Mouse (Mus musculus) heart, postnatal 0 days (tissue): ENCODE data around the gene Tmem33. TPM values are rescaled to one million over a fixed set of nuclear protein-coding genes. Genes with fewer than 3 reads are reported as not detected.

Experiments
- ATAC-seq: fragments of 200-750 bp; cut with Nextera tagmentation; 2 replicates; pipeline ENCODE4 v1.8.0; 2017; ENCODE audit warnings: low read depth, moderate number of reproducible peaks, moderate library complexity; ENCODE audit not compliant: insufficient read depth
- DNase-seq: peaks from one replicate; pipeline ENCODE4 v3.0.0-alpha.2; 2016; ENCODE audit warnings: low spot score
- H3K27ac ChIP-seq: fragments of 300-500 bp; sonication (generic); 2 replicates; pipeline ENCODE4 v1.5.1; 2014; ENCODE audit warnings: low read depth, mild to moderate bottlenecking
- H3K27me3 ChIP-seq: fragments of 300-500 bp; sonication (generic); 2 replicates; pipeline ENCODE4 v1.6.1; 2014; ENCODE audit warnings: low read length, mixed read lengths; ENCODE audit not compliant: control insufficient read depth, insufficient read depth
- H3K36me3 ChIP-seq: fragments of 300-500 bp; sonication (generic); replicated peaks from 2 replicates; pipeline ENCODE4 v1.6.1; 2014; ENCODE audit warnings: low read length, mixed read lengths; ENCODE audit not compliant: control insufficient read depth, insufficient read depth
- H3K4me1 ChIP-seq: fragments of 300-500 bp; sonication (generic); 2 replicates; pipeline ENCODE4 v1.6.1; 2014; ENCODE audit warnings: antibody characterized with exemption; ENCODE audit not compliant: control insufficient read depth, insufficient read depth
- H3K4me2 ChIP-seq: fragments of 300-500 bp; sonication (generic); 2 replicates; pipeline ENCODE4 v1.6.1; 2014; ENCODE audit warnings: low read depth, mild to moderate bottlenecking, low read length, moderate library complexity
- H3K4me3 ChIP-seq: fragments of 300-500 bp; sonication (generic); 2 replicates; pipeline ENCODE4 v1.5.1; 2014; ENCODE audit warnings: low read depth, low read length
- H3K9ac ChIP-seq: fragments of 300-500 bp; sonication (generic); replicated peaks from 2 replicates; pipeline ENCODE4 v1.6.1; 2014; ENCODE audit warnings: low read depth, low read length, mixed read lengths
- H3K9me3 ChIP-seq: fragments of 300-500 bp; sonication (generic); replicated peaks from 2 replicates; pipeline ENCODE4 v1.6.1; 2016; ENCODE audit warnings: low read length; ENCODE audit not compliant: control insufficient read depth
- CTCF ChIP-seq: IDR thresholded peaks from 2 replicates; pipeline ENCODE4 v1.5.1; 2016; ENCODE audit warnings: antibody characterized with exemption, control low read depth, low read depth
- EP300 ChIP-seq: IDR thresholded peaks from 2 replicates; pipeline ENCODE4 v1.6.1; 2016; ENCODE audit warnings: antibody characterized with exemption, low read depth
- WGBS: fragments of 180-500 bp; shearing (Covaris S2); extraction: QIAGEN DNeasy Blood & Tissue Kit; methylation state at CpG from one replicate; pipeline ENCODE4 v1.1.7; 2014; 5-methylcytosine and 5-hydroxymethylcytosine counted together
- polyA plus RNA-seq: library from polyadenylated mRNA; unstranded; fragments of >200 nt; fragmentation: Nextera tagmentation; extraction: Ambion mirVana; gene quantifications from 2 replicates; pipeline ENCODE4 v1.2.1, GENCODE M21; 2015
- total RNA-seq: library from RNA; depleted of rRNA; stranded (reverse); fragments of >200 nt; gene quantifications from 2 replicates; pipeline ENCODE4 v1.2.3, GENCODE M21; 2014; ENCODE audit warnings: low replicate concordance

Tmem33 gene
- total and polyA plus RNA-seq, 2 experiments from 2014 or later: 24.9 to 42.7 TPM

- Histone ChIP-seq H3K9me3 (no peaks in the 10 kb centered on the region), H3K4me1 (no peaks in the 10 kb centered on the region), H3K36me3 (no peaks in the 10 kb centered on the region), H3K27ac (no peak overlapping the region), H3K4me3 (no peak overlapping the region), H3K27me3 (no peaks in the 10 kb centered on the region), H3K4me2 (no peak overlapping the region), H3K9ac (no peak overlapping the region)
- ATAC-seq (no peak), DNase-seq (no peak)
- no peak for TF ChIP-seq CTCF
- no peak for TF ChIP-seq EP300
- WGBS: 76% methylated on average over 6 of the region's 6 CpGs
Measured at GRCm38 (mm10) chr5:67241713-67242112, 18.7 kb upstream of the Tmem33 start.

GRCm38 (mm10) chr5:67243231-67243630 lies 17.1 kb upstream of the Tmem33 start:
- no peak overlapping the region for H3K9ac ChIP-seq

GRCm38 (mm10) chr5:67252261-67252660 lies 8.1 kb upstream of the Tmem33 start:
- DNase-seq (no peak), ATAC-seq (no peak)
- no peaks in the 10 kb centered on the region for H3K27me3 ChIP-seq
- no peak overlapping the region for H3K4me3 ChIP-seq
- H3K9ac ChIP-seq: no peak overlapping the region
- no peak overlapping the region for H3K4me2 ChIP-seq
- no peak for TF ChIP-seq CTCF
- TF ChIP-seq EP300: no peak
- no peaks in the 10 kb centered on the region for H3K9me3 ChIP-seq
- H3K27ac ChIP-seq: no peak overlapping the region
- H3K36me3 ChIP-seq: no peaks in the 10 kb centered on the region
- no peaks in the 10 kb centered on the region for H3K4me1 ChIP-seq
- WGBS: 76% methylated on average over 4 of the region's 4 CpGs

More at GRCm38 (mm10) chr5:67243231-67243630, 17.1 kb upstream of the Tmem33 start:
- H3K9me3 ChIP-seq: no peaks in the 10 kb centered on the region
- DNase-seq (no peak), ATAC-seq (no peak)
- H3K4me2 ChIP-seq: no peak overlapping the region
- TF ChIP-seq EP300: no peak
- TF ChIP-seq CTCF: no peak
- H3K27ac ChIP-seq: no peak overlapping the region
- no peaks in the 10 kb centered on the region for H3K27me3 ChIP-seq
- H3K36me3 ChIP-seq: no peaks in the 10 kb centered on the region
- no peaks in the 10 kb centered on the region for H3K4me1 ChIP-seq
- H3K4me3 ChIP-seq: no peak overlapping the region
- WGBS: 85% methylated on average over 5 of the region's 5 CpGs

- ATAC-seq (no peak), DNase-seq (no peak)
- Histone ChIP-seq H3K4me2 (no peak overlapping the region), H3K9ac (no peak overlapping the region), H3K27me3 (no peaks in the 10 kb centered on the region), H3K36me3 (no peaks in the 10 kb centered on the region), H3K4me1 (peaks cover 7% of the 10 kb centered on the region; the same call in 1 of the 2 replicates), H3K4me3 (no peak overlapping the region), H3K27ac (no peak overlapping the region), H3K9me3 (no peaks in the 10 kb centered on the region)
- 52% methylated on average over 8 of the region's 8 CpGs for WGBS
- TF ChIP-seq CTCF (no peak), EP300 (no peak)
Measured at GRCm38 (mm10) chr5:67255664-67256063, 4.7 kb upstream of the Tmem33 start.

GRCm38 (mm10) chr5:67258473-67258872 lies 1.9 kb upstream of the Tmem33 start:
- WGBS: 79% methylated on average over 9 of the region's 9 CpGs
- no peak overlapping the region for H3K9ac ChIP-seq
- no peaks in the 10 kb centered on the region for H3K27me3 ChIP-seq
- DNase-seq: no peak
- H3K4me3 ChIP-seq: no peak overlapping the region
- no peak overlapping the region for H3K4me2 ChIP-seq
- no peak for TF ChIP-seq EP300
- TF ChIP-seq CTCF: no peak
- no peak overlapping the region for H3K27ac ChIP-seq
- H3K4me1 ChIP-seq: peaks cover 7% of the 10 kb centered on the region; the same call in 1 of the 2 replicates
- no peaks in the 10 kb centered on the region for H3K36me3 ChIP-seq
- no peaks in the 10 kb centered on the region for H3K9me3 ChIP-seq
- no peak for ATAC-seq

- WGBS: under 1% methylated on average over 9 of the region's 9 CpGs
- Histone ChIP-seq H3K4me1 (peaks cover 7% of the 10 kb centered on the region; the same call in 1 of the 2 replicates), H3K9me3 (no peaks in the 10 kb centered on the region), H3K36me3 (peaks cover 16% of the 10 kb centered on the region), H3K27me3 (no peaks in the 10 kb centered on the region), H3K9ac (peak overlapping the region; percentile 93), H3K4me3 (peak overlapping the region; percentile 99), H3K4me2 (peak overlapping the region; percentile 82), H3K27ac (peak overlapping the region; percentile 97)
- DNase-seq: peak; percentile 10
- TF ChIP-seq EP300 (no peak), CTCF (no peak)
- no peak for ATAC-seq
Measured at GRCm38 (mm10) chr5:67260159-67260530, 220 bp upstream of the Tmem33 start.
